Mouse (Mus musculus) liver, embryonic 14.5 days (tissue): ENCODE measurements at regions not wholly inside any gene's neighbourhood (a gene's known extent, or its start where the extent isn't known, plus 50 kb on each side); places are given as distances from the start of the nearest gene placed in this dataset.
"Not testable (repeated sequence)": the region's sequence is repeated elsewhere in the genome, so short reads cannot be mapped to it uniquely, and the experiment has no call there.

Source experiments
- ATAC-seq: fragments of 200-750 bp; cut with Nextera tagmentation; 2 replicates; pipeline ENCODE4 v1.8.0; 2017; ENCODE audit warnings: moderate number of reproducible peaks, mild to moderate bottlenecking, moderate library complexity; ENCODE audit not compliant: insufficient read depth
- DNase-seq, 3 experiments: peaks; one replicate each; pipeline ENCODE4 v3.0.0-alpha.2; 2012 to 2013; ENCODE audit warnings: low read depth in 3 of 3, low spot score in 3 of 3
- H3K27ac ChIP-seq: fragments of 300-500 bp; sonication (generic); 2 replicates; pipeline ENCODE4 v1.5.1; 2014; ENCODE audit warnings: moderate library complexity, mild to moderate bottlenecking, control low read depth, inconsistent platforms
- H3K27me3 ChIP-seq: fragments of 300-500 bp; sonication (generic); 2 replicates; pipeline ENCODE4 v1.6.1; 2014; ENCODE audit warnings: mild to moderate bottlenecking, low read length, moderate library complexity; ENCODE audit not compliant: control insufficient read depth, insufficient read depth
- H3K36me3 ChIP-seq: fragments of 300-500 bp; sonication (generic); replicated peaks from 2 replicates; pipeline ENCODE4 v1.6.1; 2014; ENCODE audit warnings: low read depth; ENCODE audit not compliant: control insufficient read depth, insufficient read depth
- H3K4me1 ChIP-seq, 2 experiments: fragments of 200-500 bp in 1 of 2; fragments of 300-500 bp in 1 of 2; sonication (generic) in 1 of 2; replicated peaks; 2 replicates each; pipeline ENCODE4 v1.6.1; 2012 to 2014; ENCODE audit warnings: antibody characterized with exemption in 1 of 2, inconsistent platforms in 1 of 2, low read length in 1 of 2; ENCODE audit not compliant: control insufficient read depth in 2 of 2, insufficient read depth in 2 of 2
- H3K4me2 ChIP-seq: fragments of 300-500 bp; sonication (generic); 2 replicates; pipeline ENCODE4 v1.6.1; 2014; ENCODE audit warnings: low read depth, mild to moderate bottlenecking, control low read depth, moderate library complexity
- H3K4me3 ChIP-seq, 2 experiments: fragments of 200-500 bp in 1 of 2; fragments of 300-500 bp in 1 of 2; sonication (generic) in 1 of 2; 2 replicates each; pipeline ENCODE4 v1.5.1; 2012 to 2014; ENCODE audit warnings: low read depth in 2 of 2, low read length in 2 of 2, mild to moderate bottlenecking in 2 of 2, control low read depth in 1 of 2, inconsistent platforms in 1 of 2, moderate library complexity in 1 of 2; ENCODE audit not compliant: insufficient read depth in 1 of 2
- H3K9ac ChIP-seq: fragments of 300-500 bp; sonication (generic); replicated peaks from 2 replicates; pipeline ENCODE4 v1.6.1; 2014; ENCODE audit warnings: mild to moderate bottlenecking, control low read depth, moderate library complexity
- H3K9me3 ChIP-seq: fragments of 300-500 bp; sonication (generic); 2 replicates; pipeline ENCODE4 v1.6.1; 2016; ENCODE audit warnings: low read length, mixed read lengths; ENCODE audit not compliant: control insufficient read depth
- CTCF ChIP-seq: IDR thresholded peaks from 2 replicates; pipeline ENCODE4 v1.5.1; 2016; ENCODE audit warnings: antibody characterized with exemption, low read depth, control low read depth
- EP300 ChIP-seq: IDR thresholded peaks from 2 replicates; pipeline ENCODE4 v1.6.1; 2016; ENCODE audit warnings: antibody characterized with exemption, low read depth
- WGBS: fragments of 180-500 bp; shearing (Covaris S2); extraction: QIAGEN DNeasy Blood & Tissue Kit; methylation state at CpG from one replicate; pipeline ENCODE4 v1.1.7; 2014; ENCODE audit not compliant: insufficient replicate concordance; 5-methylcytosine and 5-hydroxymethylcytosine counted together

- no peak overlapping the region for H3K4me2 ChIP-seq
- no peak overlapping the region for H3K27ac ChIP-seq
- no peaks in the 10 kb centered on the region for H3K36me3 ChIP-seq
- no peak overlapping the region for H3K9ac ChIP-seq
- no peak overlapping the region for H3K4me3 ChIP-seq
- WGBS: 15% methylated on average over 7 of the region's 7 CpGs
- H3K9me3 ChIP-seq: no peaks in the 10 kb centered on the region
- no peaks in the 10 kb centered on the region for H3K27me3 ChIP-seq
- TF ChIP-seq CTCF (peak; percentile 79), EP300 (no peak)
- DNase-seq: peak; percentile 9 to 11 (median 10)
- no peak for ATAC-seq
- H3K4me1 ChIP-seq: no peaks in the 10 kb centered on the region
Observed at GRCm38 (mm10) chr3:31603237-31603636, 293.1 kb upstream of the Slc7a14 start.

GRCm38 (mm10) chr3:31596581-31596980, 286.4 kb upstream of the Slc7a14 start:
- not testable (repeated sequence) for H3K36me3 ChIP-seq, H3K4me3 ChIP-seq, H3K27me3 ChIP-seq, ATAC-seq, DNase-seq, H3K4me2 ChIP-seq, H3K4me1 ChIP-seq, H3K9ac ChIP-seq, H3K27ac ChIP-seq, H3K9me3 ChIP-seq
- WGBS: 64% methylated on average over 4 of the region's 4 CpGs

- ATAC-seq: no peak
- no peak overlapping the region for H3K4me2 ChIP-seq
- H3K4me3 ChIP-seq: no peak overlapping the region
- DNase-seq: no peak
- H3K27ac ChIP-seq: no peak overlapping the region
- H3K27me3 ChIP-seq: no peaks in the 10 kb centered on the region
- WGBS: 36% methylated on average over 2 of the region's 2 CpGs
- no peak for TF ChIP-seq EP300
- no peak for TF ChIP-seq CTCF
- H3K9me3 ChIP-seq: no peaks in the 10 kb centered on the region
- H3K36me3 ChIP-seq: no peaks in the 10 kb centered on the region
- no peak overlapping the region for H3K9ac ChIP-seq
- no peaks in the 10 kb centered on the region for H3K4me1 ChIP-seq
Observed at GRCm38 (mm10) chr3:31585971-31586370, 275.8 kb upstream of the Slc7a14 start.

GRCm38 (mm10) chr3:31573849-31574248, 263.7 kb upstream of the Slc7a14 start:
- no peak for DNase-seq
- TF ChIP-seq EP300 (no peak), CTCF (no peak)
- H3K27me3 ChIP-seq: no peaks in the 10 kb centered on the region
- no peak overlapping the region for H3K4me3 ChIP-seq
- ATAC-seq: no peak
- no peak overlapping the region for H3K4me2 ChIP-seq
- H3K9ac ChIP-seq: no peak overlapping the region
- no peaks in the 10 kb centered on the region for H3K9me3 ChIP-seq
- H3K27ac ChIP-seq: no peak overlapping the region
- no peaks in the 10 kb centered on the region for H3K36me3 ChIP-seq
- no peaks in the 10 kb centered on the region for H3K4me1 ChIP-seq
- WGBS: 73% methylated on average over 3 of the region's 3 CpGs
